Mouse (Mus musculus) bone marrow, adult 2 months (tissue): ENCODE measurements at regions not wholly inside any gene's neighbourhood (a gene's known extent, or its start where the extent isn't known, plus 50 kb on each side); places are given as distances from the start of the nearest gene placed in this dataset.

ENCODE experiments used
- CTCF ChIP-seq: fragments of 200-500 bp; IDR thresholded peaks from 2 replicates; pipeline ENCODE4 v1.5.1; 2011; ENCODE audit warnings: low read length, control low read depth; ENCODE audit not compliant: control insufficient read depth, insufficient read depth
- POLR2A ChIP-seq: fragments of 200-500 bp; IDR thresholded peaks from 2 replicates; pipeline ENCODE4 v1.6.1; 2011; ENCODE audit warnings: low read depth, mild to moderate bottlenecking, control low read depth, low read length, borderline replicate concordance; ENCODE audit not compliant: control insufficient read depth

GRCm38 (mm10) chr14:102878572-102878971 is 103.9 kb downstream of the Kctd12 start:
- TF ChIP-seq POLR2A (no peak), CTCF (no peak)
